Mouse (Mus musculus): ENCODE measurements around the gene Ints4.

DNA sequence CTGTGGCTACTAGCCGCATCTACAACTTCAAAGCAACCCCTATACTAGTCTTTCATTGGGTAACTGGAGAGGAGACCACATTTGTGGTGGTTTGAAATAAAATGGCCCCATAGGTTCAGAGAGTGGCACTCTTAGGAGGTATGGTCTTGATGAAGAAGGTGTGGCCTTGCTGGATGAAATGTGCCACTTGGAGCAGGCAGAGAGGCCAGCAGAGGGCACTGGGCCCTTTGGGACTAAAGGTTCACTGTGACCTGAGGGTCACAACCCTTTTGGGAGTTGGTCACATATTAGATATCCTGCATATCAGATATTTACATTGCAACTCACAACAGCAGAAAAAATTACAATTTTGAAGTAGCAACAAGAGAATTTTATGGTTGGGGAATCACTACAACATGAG lies 89.6 kb downstream of the Ints4 start:
- no peak for TF ChIP-seq POLR2A (IDR thresholded peaks at IDR 0.05; ENCODE audit: extremely low read depth, insufficient read depth, low read length)
- no peak for TF ChIP-seq CTCF (IDR thresholded peaks at IDR 0.05; ENCODE audit: extremely low read depth, insufficient read depth, low read length)
